Mouse (Mus musculus) C2C12 (cell line): ENCODE results near the gene Tctn1.

Source experiments
- CEBPB ChIP-seq: IDR thresholded peaks from one replicate; pipeline ENCODE4 v1.6.1; 2011; ENCODE audit warnings: low read depth, mild to moderate bottlenecking, control low read depth, moderate library complexity
- CTCF ChIP-seq: IDR thresholded peaks from one replicate; pipeline ENCODE4 v1.5.1; 2011; ENCODE audit not compliant: control insufficient read depth, insufficient read depth, insufficient read length
- FOSL1 ChIP-seq: IDR thresholded peaks from one replicate; pipeline ENCODE4 v1.8.0; 2011; ENCODE audit warnings: mild to moderate bottlenecking, low read length; ENCODE audit not compliant: poor library complexity, insufficient read depth, severe bottlenecking
- MAX ChIP-seq: IDR thresholded peaks from one replicate; pipeline ENCODE4 v1.6.1; 2011; ENCODE audit warnings: mild to moderate bottlenecking, control low read depth
- MYOD1 ChIP-seq: IDR thresholded peaks from one replicate; pipeline ENCODE4 v1.6.1; 2011; ENCODE audit warnings: low read depth; ENCODE audit not compliant: control insufficient read depth, insufficient read length
- USF1 ChIP-seq: IDR thresholded peaks from one replicate; pipeline ENCODE4 v1.6.1; 2011; ENCODE audit warnings: low read depth, mild to moderate bottlenecking, control low read depth, moderate library complexity

- TF ChIP-seq CTCF (no peak), MYOD1 (no peak), CEBPB (no peak), USF1 (no peak), FOSL1 (no peak), MAX (no peak)
Observed at GRCm38 (mm10) chr5:122268858-122269604, 4.8 kb upstream of the Tctn1 start.
